Mouse (Mus musculus) pancreas, adult 10 weeks (tissue): ENCODE measurements around the gene 4932438H23Rik. TPM values are rescaled to one million over a fixed set of nuclear protein-coding genes. Genes with fewer than 3 reads are reported as not detected.

Experiments
- polyA plus RNA-seq: library from polyadenylated mRNA; stranded (reverse); fragments of 350-450 nt; fragmentation: Illumina TruSeq; extraction: RNeasy Lipid Tissue Mini Kit (QIAGEN cat#74804); gene quantifications from one replicate; pipeline ENCODE4 v1.2.3, GENCODE M21; 2015; ENCODE audit warnings: low read depth, low replicate concordance; ENCODE audit not compliant: insufficient read depth

4932438H23Rik gene
- polyA plus RNA-seq: not detected

DNA sequence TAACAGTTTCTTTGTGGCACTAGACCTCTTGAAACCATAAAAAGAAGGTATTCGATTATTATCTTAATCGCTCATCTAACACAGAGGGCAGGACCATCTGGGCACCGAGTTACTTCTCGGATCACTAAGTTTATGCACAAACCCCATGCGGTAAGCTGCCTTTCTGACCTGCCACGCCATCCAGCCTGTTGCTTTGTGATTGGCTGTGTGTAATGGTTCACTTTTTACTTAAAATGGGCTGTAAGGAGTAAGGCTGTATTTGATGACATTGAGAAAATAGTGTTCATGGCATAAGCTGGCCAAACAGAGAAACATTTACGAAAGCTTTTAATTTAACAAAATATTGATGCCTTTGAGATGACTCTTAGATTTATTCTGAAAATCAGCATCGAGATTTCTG is at the start of gene 4932438H23Rik:
4932438H23Rik (minus strand) TSS at position 101 of the 400 bp plus-strand sequence.

DNA sequence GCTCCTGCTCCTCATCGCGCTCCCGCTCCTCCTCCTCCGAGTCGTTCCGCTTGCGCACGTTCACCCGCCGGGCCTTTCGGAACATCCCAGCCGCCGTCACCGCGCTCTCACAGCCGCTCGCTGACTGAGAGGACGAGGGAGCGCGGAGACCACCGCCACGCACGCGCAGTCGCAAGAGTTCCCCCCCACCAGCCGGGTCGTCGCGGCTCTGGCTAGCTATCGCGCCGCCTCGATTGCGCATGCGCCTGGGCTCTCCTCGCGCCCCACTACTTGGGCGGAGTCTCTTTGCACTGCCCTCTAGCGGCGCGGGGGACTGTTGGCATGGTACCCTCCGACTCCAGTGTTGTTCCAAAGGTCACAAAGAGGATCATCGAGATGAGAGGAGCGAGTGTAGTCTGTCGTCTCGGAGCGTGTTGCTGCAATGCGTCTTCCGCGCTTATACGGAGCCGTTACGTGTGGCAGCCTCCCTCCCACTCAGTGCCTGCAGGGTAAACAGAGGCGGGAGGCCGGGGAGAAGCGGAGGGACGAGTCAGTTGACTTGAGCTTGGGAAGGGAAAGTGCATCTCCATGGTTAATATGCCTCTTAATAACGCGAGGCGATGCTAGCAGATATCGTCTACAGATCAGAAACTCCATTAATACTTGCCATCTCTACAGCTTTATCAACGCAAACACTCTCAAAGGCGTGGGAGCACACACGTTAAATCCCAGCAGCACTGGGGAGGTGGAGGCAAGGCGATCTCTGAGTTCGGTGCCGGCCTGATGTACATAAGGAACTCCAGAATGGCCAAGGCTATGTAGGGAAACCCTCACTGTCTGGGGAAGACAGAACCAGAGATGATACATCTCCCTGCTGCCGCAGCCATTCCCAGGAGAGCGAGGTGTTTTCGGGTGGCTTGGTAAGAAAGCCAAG is 50.4 kb downstream of the 4932438H23Rik start, which contains the start of gene Paxbp1:
Paxbp1 (minus strand) TSS at position 274 of the 913 bp plus-strand sequence.

DNA sequence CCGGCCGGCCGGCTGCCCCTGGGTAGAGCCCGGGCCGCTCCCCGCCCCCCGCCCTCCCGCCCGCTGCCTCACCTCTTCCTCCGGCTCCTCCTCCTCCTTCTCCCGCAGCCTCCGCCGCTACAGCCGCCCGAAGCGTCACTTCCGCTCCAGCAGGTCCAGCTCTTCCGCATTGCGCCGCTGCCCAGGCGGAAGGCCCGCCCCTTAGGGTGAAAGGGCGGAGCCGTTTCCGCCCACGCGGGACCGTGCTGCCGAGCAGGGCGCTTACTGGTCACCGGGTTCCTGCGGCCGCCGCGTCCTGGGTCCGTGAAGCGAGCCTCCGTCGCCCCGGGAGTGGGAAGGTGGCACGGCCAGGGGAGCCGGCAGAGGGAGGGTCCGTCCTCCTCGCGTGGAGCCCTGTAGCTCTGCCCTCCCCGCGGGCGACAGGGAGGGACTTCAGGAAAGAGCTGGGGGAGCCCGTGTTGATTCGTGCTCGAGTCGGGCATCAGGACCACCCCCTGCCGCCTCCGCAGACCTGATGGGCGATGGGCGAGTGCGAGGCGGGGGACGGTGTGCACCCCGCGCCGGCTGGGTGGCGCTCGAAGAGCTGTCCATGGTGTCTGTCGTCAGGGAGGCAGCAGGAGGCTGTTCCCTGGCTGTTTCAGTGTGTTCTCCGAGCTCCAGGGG is 83.8 kb downstream of the 4932438H23Rik start, which contains the start of gene Synj1:
Synj1 (minus strand) TSS at position 288 of the 663 bp plus-strand sequence.

Other genes starting within 250 kb of the 4932438H23Rik start
- gene Cfap298, start 160.0 kb downstream of the 4932438H23Rik start, polyA plus RNA-seq: 11.2 TPM
- 10.8 TPM for gene Synj1, start 83.8 kb downstream of the 4932438H23Rik start, polyA plus RNA-seq
- gene Paxbp1, start 50.6 kb downstream of the 4932438H23Rik start, polyA plus RNA-seq: 30.7 TPM
- not detected for gene Olig2, start 130.3 kb upstream of the 4932438H23Rik start, polyA plus RNA-seq
- gene Olig1, start 174.7 kb upstream of the 4932438H23Rik start, polyA plus RNA-seq: 0.37 TPM